Mouse (Mus musculus) small intestine, adult 2 months (tissue): ENCODE data around the gene Gmfb.

Experiments
- CTCF ChIP-seq: fragments of 200-500 bp; IDR thresholded peaks from 2 replicates; pipeline ENCODE4 v1.5.1; 2012; ENCODE audit warnings: low read depth, mild to moderate bottlenecking, control low read depth, inconsistent platforms, low read length, moderate library complexity, mixed read lengths; ENCODE audit not compliant: insufficient replicate concordance, insufficient read length; ENCODE audit errors: extremely low read depth
- POLR2A ChIP-seq: fragments of 200-500 bp; IDR thresholded peaks from 2 replicates; pipeline ENCODE4 v1.6.1; 2012; ENCODE audit warnings: low read depth, mild to moderate bottlenecking, control low read depth, inconsistent platforms, low read length, moderate library complexity

DNA sequence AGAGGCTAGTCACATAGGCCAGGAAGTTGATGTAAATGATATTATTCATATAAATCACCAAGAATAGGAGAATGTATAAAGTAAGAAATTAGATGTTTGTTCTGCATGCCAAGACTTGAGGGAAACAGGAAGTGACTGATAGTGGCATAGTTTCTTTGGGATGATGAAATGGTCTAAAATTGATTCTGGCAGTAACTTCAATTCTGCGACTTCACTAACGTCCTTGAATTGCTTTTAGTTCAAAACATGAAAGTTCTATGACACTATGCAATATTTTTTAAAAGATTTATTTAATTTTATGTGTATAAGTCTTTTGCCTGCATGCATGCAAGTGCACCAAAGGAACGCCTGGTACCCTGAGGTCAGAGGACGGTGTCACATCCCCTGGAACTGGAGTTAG lies 18.8 kb downstream of the Gmfb start:
- TF ChIP-seq CTCF (no peak), POLR2A (no peak)
